Mouse (Mus musculus) heart, postnatal 0 days (tissue): ENCODE results near the gene Ebf4.

Experiments
- CTCF ChIP-seq: IDR thresholded peaks from 2 replicates; pipeline ENCODE4 v1.5.1; 2016; ENCODE audit warnings: antibody characterized with exemption, control low read depth, low read depth
- EP300 ChIP-seq: IDR thresholded peaks from 2 replicates; pipeline ENCODE4 v1.6.1; 2016; ENCODE audit warnings: antibody characterized with exemption, low read depth

DNA sequence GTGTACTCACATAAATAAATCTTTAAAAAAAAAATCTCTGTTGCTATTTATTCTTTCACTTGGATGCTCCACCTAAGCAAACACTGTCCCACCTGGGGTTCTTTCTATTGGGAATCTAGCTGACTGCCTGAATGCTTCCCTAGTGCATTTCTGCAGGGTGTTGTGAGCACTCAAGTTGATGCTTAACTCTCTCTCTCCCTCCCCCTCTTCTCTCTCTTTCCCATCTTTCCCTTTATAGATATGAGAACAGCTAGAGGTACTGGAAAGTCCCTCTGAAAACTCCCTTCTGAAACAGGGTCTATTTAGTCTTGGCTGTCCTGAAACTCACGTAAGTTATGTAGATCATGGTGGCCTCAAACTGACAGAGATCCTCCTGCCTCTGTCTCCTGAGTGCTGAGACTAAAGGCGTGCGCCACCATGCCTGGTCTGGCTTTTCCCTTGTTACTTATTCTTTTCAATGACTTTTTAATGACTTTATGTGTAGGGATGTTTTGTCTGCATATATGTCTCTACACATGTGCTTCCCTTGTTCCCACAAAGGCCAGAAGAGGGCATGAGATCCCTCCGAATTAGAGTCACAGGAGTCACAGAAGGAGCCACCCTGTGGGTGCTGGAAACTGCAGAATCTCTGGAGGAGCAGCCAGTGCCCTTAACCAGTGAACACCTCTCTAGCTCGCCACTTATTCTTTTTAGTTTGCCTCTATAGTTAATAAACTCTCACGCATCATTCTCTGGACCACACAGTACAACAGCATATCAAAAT lies 119.3 kb downstream of the Ebf4 start:
- TF ChIP-seq CTCF: peak; percentile 20; the same call in 1 of the 2 replicates
- no peak for TF ChIP-seq EP300
